Mouse (Mus musculus): ENCODE results near the gene Olfr727.

Olfr727 gene

GRCm38 (mm10) chr14:50122886-50123285 lies at the start of gene Olfr727:
Gene Olfr727 (plus strand): TSS chr14:50123186.
- no peak for DNase-seq (ENCODE audit: low spot score)

GRCm38 (mm10) chr14:50090853-50091252 lies 32.1 kb upstream of the Olfr727 start, which contains the start of gene Olfr726:
Gene Olfr726 (minus strand): TSS chr14:50090953.
- no peak for DNase-seq (ENCODE audit: low spot score)

- no peak for DNase-seq (ENCODE audit: low spot score)
Observed at GRCm38 (mm10) chr14:50142580-50142979, 19.6 kb downstream of the Olfr727 start, which contains the start of gene Olfr728. Gene Olfr728 (minus strand): TSS chr14:50142680.

GRCm38 (mm10) chr14:50152810-50153209 lies 29.8 kb downstream of the Olfr727 start, which contains the start of gene Olfr729:
Gene Olfr729 (minus strand): TSS chr14:50152910.
- no peak for DNase-seq (ENCODE audit: low spot score)

Data from c-Kit-positive CD71-positive TER-119-positive erythroid progenitor cells, embryonic 14.5 days (primary cell).